Mouse (Mus musculus) midbrain, embryonic 12.5 days (tissue): Measurements from ENCODE around the gene Hoxb9. TPM values are rescaled to one million over a fixed set of nuclear protein-coding genes. Genes with fewer than 3 reads are reported as not detected.

Experiments
- ATAC-seq: fragments of 200-750 bp; cut with Nextera tagmentation; 2 replicates; pipeline ENCODE4 v1.8.0; 2017; ENCODE audit warnings: low read depth, moderate TSS enrichment, moderate library complexity; ENCODE audit not compliant: low FRiP score
- H3K27ac ChIP-seq: fragments of 300-500 bp; sonication (generic); replicated peaks from 2 replicates; pipeline ENCODE4 v1.5.1; 2016; ENCODE audit warnings: mild to moderate bottlenecking
- H3K27me3 ChIP-seq: fragments of 300-500 bp; sonication (generic); 2 replicates; pipeline ENCODE4 v1.6.1; 2016; ENCODE audit warnings: mild to moderate bottlenecking
- H3K36me3 ChIP-seq: fragments of 300-500 bp; sonication (generic); 2 replicates; pipeline ENCODE4 v1.6.1; 2016
- H3K4me1 ChIP-seq: fragments of 300-500 bp; sonication (generic); 2 replicates; pipeline ENCODE4 v1.6.1; 2016
- H3K4me2 ChIP-seq: fragments of 300-500 bp; sonication (generic); replicated peaks from 2 replicates; pipeline ENCODE4 v1.6.1; 2016; ENCODE audit warnings: mild to moderate bottlenecking, moderate library complexity
- H3K4me3 ChIP-seq: fragments of 300-500 bp; sonication (generic); 2 replicates; pipeline ENCODE4 v1.5.1; 2016; ENCODE audit warnings: mild to moderate bottlenecking
- H3K9ac ChIP-seq: fragments of 300-500 bp; sonication (generic); replicated peaks from 2 replicates; pipeline ENCODE4 v1.6.1; 2016; ENCODE audit warnings: mild to moderate bottlenecking, moderate library complexity
- H3K9me3 ChIP-seq: fragments of 300-500 bp; sonication (generic); 2 replicates; pipeline ENCODE4 v1.6.1; 2016; ENCODE audit warnings: mild to moderate bottlenecking
- WGBS: fragments of 180-500 bp; shearing (Covaris S2); methylation state at CpG from one replicate; pipeline ENCODE4 v1.1.7; 2016; 5-methylcytosine and 5-hydroxymethylcytosine counted together
- polyA plus RNA-seq: library from polyadenylated mRNA; unstranded; fragments of >200 nt; fragmentation: Nextera tagmentation; extraction: Ambion mirVana; gene quantifications from 2 replicates; pipeline ENCODE4 v1.2.1, GENCODE M21; 2016

The Hoxb9 gene
- polyA plus RNA-seq, 1 experiment from 2014 or later, result not detected

- Histone ChIP-seq H3K27me3 (peaks cover 97% of the 10 kb centered on the region), H3K27ac (no peak overlapping the region), H3K4me3 (no peak overlapping the region), H3K9me3 (no peaks in the 10 kb centered on the region), H3K4me2 (no peak overlapping the region), H3K9ac (no peak overlapping the region), H3K4me1 (peaks cover 7% of the 10 kb centered on the region), H3K36me3 (no peaks in the 10 kb centered on the region)
- WGBS, result 6% methylated on average over 6 of the region's 6 CpGs
- ATAC-seq, result no peak
Measured at GRCm38 (mm10) chr11:96289837-96290236, 18.6 kb downstream of the Hoxb9 start.

GRCm38 (mm10) chr11:96290705-96291355, 19.6 kb downstream of the Hoxb9 start:
- Histone ChIP-seq H3K4me2 (no peak overlapping the region), H3K36me3 (no peaks in the 10 kb centered on the region), H3K9me3 (no peaks in the 10 kb centered on the region), H3K4me3 (no peak overlapping the region), H3K27ac (no peak overlapping the region), H3K4me1 (peaks cover 5% of the 10 kb centered on the region), H3K9ac (no peak overlapping the region), H3K27me3 (peaks cover 97% of the 10 kb centered on the region)
- 3% methylated on average over 17 of the region's 17 CpGs for WGBS
- no peak for ATAC-seq

- H3K9ac ChIP-seq, result no peak within 1 kb of the TSS
- H3K9me3 ChIP-seq, result no peaks in the 10 kb centered on the region
- H3K27me3 ChIP-seq, result peaks cover 97% of the 10 kb centered on the region
- H3K4me2 ChIP-seq, result no peak within 1 kb of the TSS
- ATAC-seq, result no peak
- peaks cover 2% of the 10 kb centered on the region; the same call in 1 of the 2 replicates for H3K4me1 ChIP-seq
- no peak within 1 kb of the TSS for H3K4me3 ChIP-seq
- no peak within 1 kb of the TSS for H3K27ac ChIP-seq
- WGBS, result 3% methylated on average over 22 of the region's 22 CpGs
- no peaks in the 10 kb centered on the region for H3K36me3 ChIP-seq
Measured at GRCm38 (mm10) chr11:96291681-96292564, 20.7 kb downstream of the Hoxb9 start, which contains the start of gene Hoxb6. TSS of gene Hoxb6 (plus strand) at chr11:96292476.

- Histone ChIP-seq H3K4me1 (no peaks in the 10 kb centered on the region), H3K4me3 (no peak overlapping the region), H3K27me3 (peaks cover 97% of the 10 kb centered on the region), H3K36me3 (no peaks in the 10 kb centered on the region), H3K27ac (no peak overlapping the region), H3K9me3 (no peaks in the 10 kb centered on the region), H3K9ac (no peak overlapping the region), H3K4me2 (no peak overlapping the region)
- ATAC-seq, result no peak
- under 1% methylated on average over 12 of the region's 12 CpGs for WGBS
Measured at GRCm38 (mm10) chr11:96292565-96293301, 21.5 kb downstream of the Hoxb9 start.

- 1% methylated on average over 22 of the region's 22 CpGs for WGBS
- H3K9ac ChIP-seq, result no peak overlapping the region
- ATAC-seq, result no peak
- no peaks in the 10 kb centered on the region for H3K9me3 ChIP-seq
- no peaks in the 10 kb centered on the region for H3K4me1 ChIP-seq
- H3K4me3 ChIP-seq, result no peak overlapping the region
- H3K27ac ChIP-seq, result no peak overlapping the region
- peaks cover 97% of the 10 kb centered on the region for H3K27me3 ChIP-seq
- no peak overlapping the region for H3K4me2 ChIP-seq
- no peaks in the 10 kb centered on the region for H3K36me3 ChIP-seq
Measured at GRCm38 (mm10) chr11:96293302-96293921, 22.2 kb downstream of the Hoxb9 start.

- H3K9me3 ChIP-seq, result no peaks in the 10 kb centered on the region
- ATAC-seq, result no peak
- H3K4me3 ChIP-seq, result no peak overlapping the region
- no peak overlapping the region for H3K9ac ChIP-seq
- no peaks in the 10 kb centered on the region for H3K4me1 ChIP-seq
- H3K36me3 ChIP-seq, result no peaks in the 10 kb centered on the region
- no peak overlapping the region for H3K4me2 ChIP-seq
- H3K27me3 ChIP-seq, result peaks cover 97% of the 10 kb centered on the region
- no peak overlapping the region for H3K27ac ChIP-seq
- 1% methylated on average over 32 of the region's 32 CpGs for WGBS
Measured at GRCm38 (mm10) chr11:96294245-96295091, 23.2 kb downstream of the Hoxb9 start.

GRCm38 (mm10) chr11:96295092-96295835, 24.0 kb downstream of the Hoxb9 start:
- WGBS, result 1% methylated on average over 29 of the region's 30 CpGs
- no peaks in the 10 kb centered on the region for H3K36me3 ChIP-seq
- H3K4me2 ChIP-seq, result no peak overlapping the region
- no peak overlapping the region for H3K27ac ChIP-seq
- H3K9me3 ChIP-seq, result no peaks in the 10 kb centered on the region
- H3K4me1 ChIP-seq, result no peaks in the 10 kb centered on the region; the same call in 1 of the 2 replicates
- no peak overlapping the region for H3K4me3 ChIP-seq
- no peak for ATAC-seq
- no peak overlapping the region for H3K9ac ChIP-seq
- H3K27me3 ChIP-seq, result peaks cover 97% of the 10 kb centered on the region

GRCm38 (mm10) chr11:96296997-96297396, 25.7 kb downstream of the Hoxb9 start:
- ATAC-seq, result no peak
- Histone ChIP-seq H3K9ac (no peak overlapping the region), H3K4me1 (peaks cover 4% of the 10 kb centered on the region; the same call in 1 of the 2 replicates), H3K4me2 (no peak overlapping the region), H3K27ac (no peak overlapping the region), H3K9me3 (no peaks in the 10 kb centered on the region), H3K27me3 (peaks cover 100% of the 10 kb centered on the region), H3K4me3 (no peak overlapping the region), H3K36me3 (no peaks in the 10 kb centered on the region)
- WGBS, result 3% methylated on average over 2 of the region's 2 CpGs

GRCm38 (mm10) chr11:96297428-96297827, 26.2 kb downstream of the Hoxb9 start:
- peaks cover 4% of the 10 kb centered on the region; the same call in 1 of the 2 replicates for H3K4me1 ChIP-seq
- no peak for ATAC-seq
- H3K4me2 ChIP-seq, result no peak overlapping the region
- H3K36me3 ChIP-seq, result no peaks in the 10 kb centered on the region
- WGBS, result 2% methylated on average over 3 of the region's 3 CpGs
- H3K27ac ChIP-seq, result no peak overlapping the region
- peaks cover 100% of the 10 kb centered on the region for H3K27me3 ChIP-seq
- H3K4me3 ChIP-seq, result no peak overlapping the region
- no peaks in the 10 kb centered on the region for H3K9me3 ChIP-seq
- H3K9ac ChIP-seq, result no peak overlapping the region

GRCm38 (mm10) chr11:96297968-96298635, 26.8 kb downstream of the Hoxb9 start:
- H3K27ac ChIP-seq, result no peak overlapping the region
- H3K36me3 ChIP-seq, result no peaks in the 10 kb centered on the region
- no peak overlapping the region for H3K4me3 ChIP-seq
- peaks cover 4% of the 10 kb centered on the region; the same call in 1 of the 2 replicates for H3K4me1 ChIP-seq
- H3K4me2 ChIP-seq, result no peak overlapping the region
- H3K9ac ChIP-seq, result no peak overlapping the region
- H3K9me3 ChIP-seq, result no peaks in the 10 kb centered on the region
- WGBS, result 2% methylated on average over 11 of the region's 11 CpGs
- peaks cover 100% of the 10 kb centered on the region for H3K27me3 ChIP-seq
- no peak for ATAC-seq
